Mouse (Mus musculus): ENCODE measurements around the gene Cntn2. TPM values are rescaled to one million over a fixed set of nuclear protein-coding genes. Genes with fewer than 3 reads are reported as not detected.

Cntn2 gene
- polyA plus RNA-seq, 1 experiment from 2014 or later = 7.6 TPM

DNA sequence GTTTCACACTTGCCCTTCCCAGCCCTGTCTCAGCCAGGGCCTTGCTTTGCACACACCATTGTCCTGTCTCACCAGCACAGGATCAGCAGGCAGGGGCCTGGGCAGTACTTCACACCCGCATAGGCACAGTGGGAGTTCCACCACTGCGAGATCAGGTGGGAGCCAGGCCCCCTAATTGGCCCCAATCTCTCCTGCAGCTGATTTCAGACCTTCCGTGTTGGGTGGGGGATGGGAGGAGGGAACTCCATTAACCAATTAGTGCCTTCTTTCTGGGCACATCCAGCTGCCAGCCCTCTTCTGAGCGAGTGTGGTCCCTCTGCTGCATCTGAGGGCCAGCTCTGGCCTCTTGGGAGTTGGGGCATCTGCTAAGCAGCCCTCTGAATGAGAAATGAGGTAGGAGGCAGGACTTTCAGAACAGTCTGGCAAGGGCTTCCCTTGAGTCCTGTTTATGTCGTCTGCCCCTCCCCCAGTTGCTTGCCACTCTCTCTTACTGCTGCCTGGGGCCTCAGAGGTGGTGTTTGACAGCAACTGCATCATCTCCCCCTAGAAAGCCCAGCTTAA is 12.3 kb downstream of the Cntn2 start:
- ATAC-seq (replicated peaks; ENCODE audit: insufficient number of reproducible peaks, low FRiP score, low TSS enrichment, low read depth) (peak; percentile 72), DNase-seq (ENCODE audit: low spot score) (peak; percentile 47)
- Histone ChIP-seq H3K4me1 (ENCODE audit: control insufficient read depth, insufficient read depth, low read length) (peaks cover 3% of the 10 kb centered on the region; the same call in 1 of the 2 replicates), H3K9ac (replicated peaks; ENCODE audit: low read length) (no peak overlapping the region), H3K9me3 (replicated peaks; ENCODE audit: control insufficient read depth, low read length) (no peaks in the 10 kb centered on the region), H3K4me2 (ENCODE audit: low read depth, low read length) (no peak overlapping the region), H3K27ac (replicated peaks; ENCODE audit: low read depth, low read length) (no peak overlapping the region), H3K27me3 (ENCODE audit: control insufficient read depth, insufficient read depth, low read length) (peaks cover 2% of the 10 kb centered on the region; the same call in 1 of the 2 replicates), H3K36me3 (replicated peaks; ENCODE audit: control insufficient read depth, insufficient read depth, low read depth, low read length) (no peaks in the 10 kb centered on the region), H3K4me3 (ENCODE audit: low read depth, low read length) (no peak overlapping the region)
- 3% methylated on average over 5 of the region's 5 CpGs for WGBS

DNA sequence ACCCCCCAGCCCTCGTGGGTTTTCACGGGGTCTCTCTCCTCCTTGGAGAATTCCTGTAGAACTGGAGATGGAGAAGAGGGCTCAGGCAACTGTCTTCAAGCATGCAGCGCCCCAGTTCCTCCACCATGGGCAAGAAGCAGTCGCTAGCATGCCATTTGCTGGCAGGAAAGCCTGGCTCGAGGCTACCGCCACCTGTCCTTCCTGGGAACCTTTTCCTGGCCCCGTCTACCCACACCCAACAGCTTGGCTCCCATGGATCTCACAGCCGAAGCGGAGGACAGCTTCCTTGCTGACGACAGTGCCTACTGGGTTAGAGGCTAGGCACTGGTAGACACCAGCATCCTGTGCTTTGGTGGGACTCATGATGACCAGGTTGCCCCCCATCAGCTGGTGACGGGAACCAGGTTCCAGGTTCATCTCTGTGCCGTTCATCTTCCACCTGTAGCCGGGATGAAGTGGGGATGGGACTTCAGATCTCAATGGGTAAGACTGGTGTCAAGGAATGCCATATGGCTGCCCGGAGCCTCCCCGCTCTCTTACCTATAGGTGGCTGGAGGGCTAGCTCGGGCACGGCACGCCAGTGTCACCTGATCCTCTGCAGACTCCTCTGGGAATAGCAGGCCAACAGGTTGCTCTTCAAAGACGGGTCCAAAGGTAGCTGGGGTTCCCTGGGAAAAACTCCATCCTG is 14.3 kb downstream of the Cntn2 start:
- Histone ChIP-seq H3K9ac (replicated peaks; ENCODE audit: low read length) (no peak overlapping the region), H3K4me3 (ENCODE audit: low read depth, low read length) (no peak overlapping the region), H3K27me3 (ENCODE audit: control insufficient read depth, insufficient read depth, low read length) (no peaks in the 10 kb centered on the region), H3K4me1 (ENCODE audit: control insufficient read depth, insufficient read depth, low read length) (peaks cover 3% of the 10 kb centered on the region; the same call in 1 of the 2 replicates), H3K36me3 (replicated peaks; ENCODE audit: control insufficient read depth, insufficient read depth, low read depth, low read length) (no peaks in the 10 kb centered on the region), H3K9me3 (replicated peaks; ENCODE audit: control insufficient read depth, low read length) (no peaks in the 10 kb centered on the region), H3K4me2 (ENCODE audit: low read depth, low read length) (no peak overlapping the region), H3K27ac (replicated peaks; ENCODE audit: low read depth, low read length) (no peak overlapping the region)
- ATAC-seq (replicated peaks; ENCODE audit: insufficient number of reproducible peaks, low FRiP score, low TSS enrichment, low read depth) (no peak), DNase-seq (ENCODE audit: low spot score) (no peak)
- 88% methylated on average over 19 of the region's 19 CpGs for WGBS

GRCm38 (mm10) chr1:132528071-132528470 is 15.0 kb downstream of the Cntn2 start:
- H3K4me2 ChIP-seq (ENCODE audit: low read depth, low read length) = no peak overlapping the region
- H3K4me3 ChIP-seq (ENCODE audit: low read depth, low read length) = no peak overlapping the region
- no peaks in the 10 kb centered on the region for H3K27me3 ChIP-seq (ENCODE audit: control insufficient read depth, insufficient read depth, low read length)
- no peak overlapping the region for H3K9ac ChIP-seq (replicated peaks; ENCODE audit: low read length)
- no peak overlapping the region for H3K27ac ChIP-seq (replicated peaks; ENCODE audit: low read depth, low read length)
- no peaks in the 10 kb centered on the region for H3K36me3 ChIP-seq (replicated peaks; ENCODE audit: control insufficient read depth, insufficient read depth, low read depth, low read length)
- no peak for DNase-seq (ENCODE audit: low spot score)
- H3K4me1 ChIP-seq (ENCODE audit: control insufficient read depth, insufficient read depth, low read length) = 0 out of 2 replicates have a peak, but pooled peaks cover 3% of the 10 kb centered on the region
- no peaks in the 10 kb centered on the region for H3K9me3 ChIP-seq (replicated peaks; ENCODE audit: control insufficient read depth, low read length)
- ATAC-seq (replicated peaks; ENCODE audit: insufficient number of reproducible peaks, low FRiP score, low TSS enrichment, low read depth) = no peak
- 94% methylated on average over 13 of the region's 13 CpGs for WGBS

DNA sequence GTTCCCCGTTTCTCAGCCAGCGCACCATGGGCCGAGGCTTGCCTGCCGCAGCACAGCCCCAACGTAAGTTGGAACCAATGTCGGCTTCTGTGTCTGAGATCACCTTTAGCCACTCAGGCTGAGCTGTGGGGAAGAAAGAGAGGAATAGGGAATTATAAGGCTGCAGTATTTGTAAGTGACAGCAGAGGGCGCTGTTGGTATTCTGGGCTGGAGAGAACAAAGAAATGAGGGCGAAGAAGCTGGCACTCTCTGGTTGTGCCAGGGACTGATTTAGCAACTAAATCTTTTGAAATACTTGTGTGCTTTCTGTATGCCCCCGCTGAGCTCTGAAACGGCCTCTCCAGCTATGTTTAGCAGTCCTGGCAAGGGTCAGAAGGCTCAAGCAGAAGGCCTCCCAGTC is 17.2 kb downstream of the Cntn2 start:
- Histone ChIP-seq H3K9ac (replicated peaks; ENCODE audit: low read length) (peak overlapping the region; percentile 37; the same call in 1 of the 2 replicates), H3K4me1 (ENCODE audit: control insufficient read depth, insufficient read depth, low read length) (no peaks in the 10 kb centered on the region), H3K9me3 (replicated peaks; ENCODE audit: control insufficient read depth, low read length) (no peaks in the 10 kb centered on the region), H3K36me3 (replicated peaks; ENCODE audit: control insufficient read depth, insufficient read depth, low read depth, low read length) (no peaks in the 10 kb centered on the region), H3K4me2 (ENCODE audit: low read depth, low read length) (no peak overlapping the region), H3K27ac (replicated peaks; ENCODE audit: low read depth, low read length) (no peak overlapping the region), H3K27me3 (ENCODE audit: control insufficient read depth, insufficient read depth, low read length) (no peaks in the 10 kb centered on the region), H3K4me3 (ENCODE audit: low read depth, low read length) (no peak overlapping the region)
- DNase-seq (ENCODE audit: low spot score) (peak; percentile 88), ATAC-seq (replicated peaks; ENCODE audit: insufficient number of reproducible peaks, low FRiP score, low TSS enrichment, low read depth) (no peak)
- 10% methylated on average over 10 of the region's 10 CpGs for WGBS

GRCm38 (mm10) chr1:132523920-132524319 is 19.1 kb downstream of the Cntn2 start:
- DNase-seq (ENCODE audit: low spot score) (peak; percentile 22), ATAC-seq (replicated peaks; ENCODE audit: insufficient number of reproducible peaks, low FRiP score, low TSS enrichment, low read depth) (no peak)
- WGBS = 27% methylated on average over 4 of the region's 4 CpGs
- Histone ChIP-seq H3K27me3 (ENCODE audit: control insufficient read depth, insufficient read depth, low read length) (no peaks in the 10 kb centered on the region), H3K27ac (replicated peaks; ENCODE audit: low read depth, low read length) (no peak overlapping the region), H3K9me3 (replicated peaks; ENCODE audit: control insufficient read depth, low read length) (no peaks in the 10 kb centered on the region), H3K9ac (replicated peaks; ENCODE audit: low read length) (no peak overlapping the region), H3K36me3 (replicated peaks; ENCODE audit: control insufficient read depth, insufficient read depth, low read depth, low read length) (no peaks in the 10 kb centered on the region), H3K4me2 (ENCODE audit: low read depth, low read length) (no peak overlapping the region), H3K4me3 (ENCODE audit: low read depth, low read length) (no peak overlapping the region), H3K4me1 (ENCODE audit: control insufficient read depth, insufficient read depth, low read length) (no peaks in the 10 kb centered on the region)

DNA sequence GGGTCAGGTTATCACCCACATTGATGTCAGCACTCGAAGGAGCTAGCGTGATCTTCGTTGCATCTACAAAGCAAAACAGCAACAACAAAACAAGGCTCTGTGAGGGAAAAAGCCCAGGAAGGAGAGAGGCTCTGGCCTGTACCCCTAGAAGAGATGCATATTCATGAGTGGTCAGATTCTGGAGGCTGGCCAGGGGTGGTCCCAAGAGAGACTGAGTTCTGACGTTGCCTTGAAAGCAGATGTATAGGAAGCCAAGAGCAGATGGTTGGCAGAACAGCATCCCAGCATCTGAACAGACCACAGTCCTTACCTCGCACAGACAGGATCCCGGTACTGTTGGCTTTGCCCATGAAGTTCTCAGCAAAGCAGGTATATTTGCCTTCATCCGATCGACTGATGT is 20.0 kb downstream of the Cntn2 start:
- no peak for ATAC-seq (replicated peaks; ENCODE audit: insufficient number of reproducible peaks, low FRiP score, low TSS enrichment, low read depth)
- Histone ChIP-seq H3K27ac (replicated peaks; ENCODE audit: low read depth, low read length) (no peak overlapping the region), H3K4me2 (ENCODE audit: low read depth, low read length) (no peak overlapping the region), H3K4me1 (ENCODE audit: control insufficient read depth, insufficient read depth, low read length) (no peaks in the 10 kb centered on the region), H3K36me3 (replicated peaks; ENCODE audit: control insufficient read depth, insufficient read depth, low read depth, low read length) (no peaks in the 10 kb centered on the region), H3K27me3 (ENCODE audit: control insufficient read depth, insufficient read depth, low read length) (no peaks in the 10 kb centered on the region), H3K4me3 (ENCODE audit: low read depth, low read length) (no peak overlapping the region), H3K9ac (replicated peaks; ENCODE audit: low read length) (no peak overlapping the region), H3K9me3 (replicated peaks; ENCODE audit: control insufficient read depth, low read length) (no peaks in the 10 kb centered on the region)
- DNase-seq (ENCODE audit: low spot score) = no peak
- 92% methylated on average over 8 of the region's 8 CpGs for WGBS

GRCm38 (mm10) chr1:132520764-132521163 is 22.3 kb downstream of the Cntn2 start:
- Histone ChIP-seq H3K9me3 (replicated peaks; ENCODE audit: control insufficient read depth, low read length) (no peaks in the 10 kb centered on the region), H3K36me3 (replicated peaks; ENCODE audit: control insufficient read depth, insufficient read depth, low read depth, low read length) (no peaks in the 10 kb centered on the region), H3K27ac (replicated peaks; ENCODE audit: low read depth, low read length) (no peak overlapping the region), H3K9ac (replicated peaks; ENCODE audit: low read length) (no peak overlapping the region), H3K4me1 (ENCODE audit: control insufficient read depth, insufficient read depth, low read length) (no peaks in the 10 kb centered on the region), H3K27me3 (ENCODE audit: control insufficient read depth, insufficient read depth, low read length) (no peaks in the 10 kb centered on the region), H3K4me3 (ENCODE audit: low read depth, low read length) (no peak overlapping the region), H3K4me2 (ENCODE audit: low read depth, low read length) (no peak overlapping the region)
- WGBS = 16% methylated on average over 2 of the region's 6 CpGs
- DNase-seq (ENCODE audit: low spot score) (peak; percentile 70), ATAC-seq (replicated peaks; ENCODE audit: insufficient number of reproducible peaks, low FRiP score, low TSS enrichment, low read depth) (no peak)

- no peak overlapping the region for H3K9ac ChIP-seq (replicated peaks; ENCODE audit: low read length)
- no peak overlapping the region for H3K4me2 ChIP-seq (ENCODE audit: low read depth, low read length)
- H3K36me3 ChIP-seq (replicated peaks; ENCODE audit: control insufficient read depth, insufficient read depth, low read depth, low read length) = no peaks in the 10 kb centered on the region
- 91% methylated on average over 11 of the region's 11 CpGs for WGBS
- H3K27ac ChIP-seq (replicated peaks; ENCODE audit: low read depth, low read length) = no peak overlapping the region
- no peaks in the 10 kb centered on the region for H3K27me3 ChIP-seq (ENCODE audit: control insufficient read depth, insufficient read depth, low read length)
- H3K9me3 ChIP-seq (replicated peaks; ENCODE audit: control insufficient read depth, low read length) = no peaks in the 10 kb centered on the region
- DNase-seq (ENCODE audit: low spot score) = no peak
- no peak overlapping the region for H3K4me3 ChIP-seq (ENCODE audit: low read depth, low read length)
- ATAC-seq (replicated peaks; ENCODE audit: insufficient number of reproducible peaks, low FRiP score, low TSS enrichment, low read depth) = no peak
- no peaks in the 10 kb centered on the region for H3K4me1 ChIP-seq (ENCODE audit: control insufficient read depth, insufficient read depth, low read length)
Measured at GRCm38 (mm10) chr1:132519734-132520133, 23.3 kb downstream of the Cntn2 start.

Measured in embryonic facial prominence, embryonic 11.5 days (tissue).